Mouse (Mus musculus): Measurements from ENCODE around the gene Etl4.

GRCm38 (mm10) chr2:20735444-20735843 lies 825.9 kb downstream of the Etl4 start:
- no peak for TF ChIP-seq CTCF (IDR thresholded peaks at IDR 0.05; ENCODE audit: low read depth)
- TF ChIP-seq EP300 (IDR thresholded peaks at IDR 0.05; ENCODE audit: low read depth), result no peak

Data from liver, postnatal 0 days (tissue).